Mouse (Mus musculus) embryonic stem cell, embryonic (primary cell): ENCODE measurements around the gene Capn15.

Source experiments
- CTCF ChIA-PET, 4 experiments: fragments of 300-600 bp in 2 of 4; fragments of 350-600 bp in 2 of 4; sonication (Branson Sonifier 250); formaldehyde crosslinking; loops; one replicate each; lab custom pipeline; 2022; ENCODE audit warnings: inconsistent platforms in 2 of 4; lab: Charles Lee
- POLR2A ChIA-PET, 4 experiments: fragments of 300-600 bp in 2 of 4; fragments of 350-600 bp in 2 of 4; sonication (Branson Sonifier 250); formaldehyde crosslinking; loops; one replicate each; lab custom pipeline; 2022; ENCODE audit warnings: antibody characterized with exemption in 4 of 4, inconsistent platforms in 1 of 4; lab: Charles Lee

Capn15 gene

DNA sequence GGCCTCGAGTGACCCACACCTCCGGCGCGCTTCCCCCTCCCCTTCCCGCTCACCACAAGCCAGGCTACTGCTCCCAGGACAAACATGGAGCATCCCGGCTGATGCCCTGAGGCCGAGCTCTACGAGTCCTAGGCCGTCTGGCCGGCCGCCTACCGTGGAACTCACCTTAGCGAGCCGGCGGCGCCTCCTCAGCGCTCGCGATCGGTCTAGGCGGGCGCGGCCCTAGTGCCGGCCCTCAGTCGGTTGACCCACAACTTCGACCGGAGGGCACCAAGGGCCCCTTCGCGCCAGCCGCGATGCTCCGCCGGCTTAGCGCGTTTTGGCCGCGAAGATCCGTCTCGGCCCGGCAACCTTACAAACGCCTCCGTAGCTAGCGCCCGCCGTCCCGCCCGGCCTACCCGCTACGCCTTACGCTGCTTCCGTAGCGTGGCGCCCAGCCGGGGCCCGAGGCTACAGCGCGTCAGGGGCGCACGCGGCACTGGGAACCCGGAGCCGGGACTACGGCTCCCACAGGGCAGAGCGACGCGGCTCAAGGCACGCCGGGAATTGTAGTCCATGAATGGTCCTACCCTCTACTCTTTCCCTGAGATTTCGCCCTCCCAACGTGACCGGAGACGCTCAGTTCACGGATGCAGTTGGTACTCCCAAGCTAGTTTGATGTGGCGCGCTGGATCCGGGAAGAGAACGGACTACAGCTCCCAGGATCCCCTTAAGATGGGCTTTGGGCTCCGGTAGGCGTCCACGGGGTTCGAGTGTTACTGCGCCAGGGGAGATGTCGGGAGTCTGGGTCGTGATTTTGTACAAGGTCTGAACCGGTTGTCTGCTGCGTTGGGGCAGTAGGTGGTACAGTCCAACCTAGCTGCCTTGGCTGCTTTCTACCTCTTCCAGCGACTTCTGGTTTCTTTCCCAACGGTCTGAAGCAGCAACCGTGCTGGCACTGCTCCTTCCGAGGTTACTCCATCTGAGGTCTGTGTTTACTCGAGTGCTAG, at the start of gene Capn15:
Capn15 (minus strand) TSS at position 491 of the 989 bp plus-strand sequence.
- ChIA-PET CTCF (interaction anchor here (0.6 to 2.6 kb wide), 18 partner anchors 24 to 697 kb away, joined by 3 to 16 read pairs (median 4); partner anchors contain the start of gene Rab11fip3 (in 1 of the 4)), POLR2A (interaction anchor here in 3 of 4 experiments (0.6 to 3.6 kb wide), 47 partner anchors 9 to 415 kb away, joined by 3 to 23 read pairs (median 4); partner anchors contain the start of genes Mettl26 (in 2 of the 3), Jmjd8 (in 1 of the 3), Mcrip2 (in 1 of the 3) and Nhlrc4 (in 1 of the 3))

DNA sequence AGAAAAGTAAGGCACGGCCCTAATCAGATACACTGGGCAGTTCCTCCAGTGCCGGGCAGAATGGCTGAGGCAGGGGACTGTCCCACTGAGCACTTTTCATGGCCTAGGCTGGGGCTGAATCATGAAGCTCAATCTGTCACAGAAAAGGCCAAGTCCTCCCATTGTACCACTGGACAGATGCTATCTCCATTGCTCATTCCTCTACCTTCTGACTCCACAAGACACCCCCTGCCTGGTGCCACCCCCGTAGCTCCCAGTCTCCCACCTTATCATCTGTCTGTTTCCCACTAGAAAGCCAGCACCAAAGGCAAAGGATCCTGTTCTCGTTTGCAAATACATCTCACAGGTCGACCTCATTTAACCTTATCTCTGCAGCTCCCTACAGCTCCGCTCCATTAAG, 46.4 kb upstream of the Capn15 start:
- POLR2A ChIA-PET: interaction anchor here in 2 of 4 experiments (0.7 to 1.6 kb wide), 6 partner anchors 9 to 164 kb away, joined by 3 to 8 read pairs (median 3); partner anchors contain the start of gene Rab11fip3 (in 1 of the 2)
- CTCF ChIA-PET: interaction anchor here (0.5 to 1.6 kb wide), 11 partner anchors 9 to 199 kb away, joined by 4 to 8 read pairs (median 4); no protein-coding TSS in a partner anchor

DNA sequence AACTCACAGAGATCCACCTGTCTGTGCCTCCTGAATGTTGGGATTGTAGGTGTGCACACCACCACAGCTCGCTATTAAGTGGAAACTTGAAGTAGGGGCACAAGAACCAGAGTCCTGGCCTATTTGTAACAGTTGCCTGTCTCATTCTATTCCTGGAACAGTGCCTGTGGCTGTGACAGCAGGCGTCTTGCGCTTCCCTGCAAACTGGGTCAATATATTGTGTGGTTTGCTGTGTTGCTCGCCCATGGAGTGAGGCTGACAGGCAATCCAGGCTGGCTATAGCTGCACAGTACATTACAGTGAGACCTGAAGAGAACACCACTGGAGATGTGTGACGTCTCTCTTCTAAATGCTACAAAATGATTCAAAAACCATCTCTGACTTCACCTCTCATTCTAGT, 46.0 kb upstream of the Capn15 start:
- POLR2A ChIA-PET: interaction anchor here in 3 of 4 experiments (0.6 to 1.6 kb wide), 6 partner anchors 9 to 45 kb away, joined by 3 to 8 read pairs (median 4); partner anchors contain the start of gene Rab11fip3 (in 1 of the 3)
- CTCF ChIA-PET: interaction anchor here (0.5 to 1.6 kb wide), 10 partner anchors 10 to 200 kb away, joined by 3 to 8 read pairs (median 4); no protein-coding TSS in a partner anchor

DNA sequence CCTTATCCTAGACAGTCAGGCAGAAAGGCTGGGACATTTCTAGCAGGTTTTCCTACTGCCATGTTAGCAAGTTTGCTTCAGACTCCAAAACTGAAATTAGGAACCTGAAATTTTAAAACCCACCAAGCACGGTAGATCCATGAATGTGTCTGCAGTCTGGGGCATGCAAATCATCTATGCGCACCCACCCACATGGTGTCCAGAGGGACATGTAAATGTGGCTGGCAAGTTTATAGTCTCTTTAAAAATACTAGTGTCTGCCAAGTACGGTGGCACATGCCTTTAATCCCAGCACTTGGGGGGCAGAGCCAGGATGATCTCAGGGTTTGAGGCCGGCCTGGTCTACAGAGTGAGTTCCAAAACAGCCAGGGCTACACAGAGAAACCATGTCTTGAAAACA, 42.7 kb upstream of the Capn15 start:
- ChIA-PET CTCF (interaction anchor here in 1 of 4 experiments (1.0 to 2.4 kb wide), 4 partner anchors 13 to 77 kb away, joined by 4 to 22 read pairs (median 6); no protein-coding TSS in a partner anchor), POLR2A (interaction anchor here in 3 of 4 experiments (0.7 to 1.6 kb wide), 5 partner anchors 8 to 192 kb away, joined by 3 to 4 read pairs (median 3); partner anchors contain the start of gene Decr2 (in 1 of the 3))

DNA sequence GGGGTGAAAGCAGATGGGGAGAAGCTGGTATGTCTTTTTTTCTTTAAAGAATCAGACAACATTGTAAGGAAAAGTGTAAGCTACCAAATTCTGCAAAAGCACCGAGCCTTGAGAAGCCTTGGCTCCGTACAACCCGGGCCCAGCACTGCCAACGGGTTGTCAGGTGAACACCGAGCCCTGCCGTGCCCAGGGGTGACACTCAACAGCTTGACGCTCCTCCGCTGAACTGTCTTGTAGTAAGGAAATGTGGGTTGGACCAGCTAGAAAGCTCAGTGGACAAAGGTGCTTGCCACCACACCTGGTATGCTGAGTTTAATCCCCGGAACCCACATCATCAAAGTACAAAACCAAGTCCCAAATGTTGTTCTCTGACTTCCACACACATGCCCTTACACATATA, 39.1 kb upstream of the Capn15 start:
- POLR2A ChIA-PET: interaction anchor here in 3 of 4 experiments (0.5 to 2.2 kb wide), 4 partner anchors 12 to 456 kb away, joined by 3 to 6 read pairs (median 4); no protein-coding TSS in a partner anchor
- CTCF ChIA-PET: interaction anchor here in 3 of 4 experiments (0.5 to 1.7 kb wide), 4 partner anchors 13 to 374 kb away, joined by 3 to 10 read pairs (median 6); no protein-coding TSS in a partner anchor

DNA sequence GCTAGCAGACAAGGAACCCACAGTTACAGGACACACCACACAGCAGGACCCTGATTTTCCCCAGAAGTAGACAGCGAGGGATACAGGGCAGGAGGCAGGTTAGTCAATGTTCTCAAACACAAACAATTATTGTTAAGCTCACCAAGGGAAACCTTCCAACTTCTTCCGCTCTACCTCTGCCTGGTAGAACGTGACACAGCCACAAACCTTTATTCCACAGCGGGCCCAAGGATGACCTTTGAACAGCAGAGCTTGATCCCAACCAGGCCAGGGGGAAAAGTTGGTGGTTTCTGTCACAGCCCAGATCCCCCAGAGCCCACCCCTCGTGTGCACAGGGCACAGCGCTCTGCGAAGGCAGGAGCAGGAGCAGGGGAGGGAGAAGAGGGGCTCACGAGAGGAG, 38.4 kb upstream of the Capn15 start:
- CTCF ChIA-PET: interaction anchor here in 3 of 4 experiments (0.9 to 1.7 kb wide), 4 partner anchors 12 to 17 kb away, joined by 3 to 7 read pairs (median 4); no protein-coding TSS in a partner anchor
- POLR2A ChIA-PET: interaction anchor here in 3 of 4 experiments (0.5 to 2.2 kb wide), 5 partner anchors 12 to 456 kb away, joined by 3 to 6 read pairs (median 3); no protein-coding TSS in a partner anchor

DNA sequence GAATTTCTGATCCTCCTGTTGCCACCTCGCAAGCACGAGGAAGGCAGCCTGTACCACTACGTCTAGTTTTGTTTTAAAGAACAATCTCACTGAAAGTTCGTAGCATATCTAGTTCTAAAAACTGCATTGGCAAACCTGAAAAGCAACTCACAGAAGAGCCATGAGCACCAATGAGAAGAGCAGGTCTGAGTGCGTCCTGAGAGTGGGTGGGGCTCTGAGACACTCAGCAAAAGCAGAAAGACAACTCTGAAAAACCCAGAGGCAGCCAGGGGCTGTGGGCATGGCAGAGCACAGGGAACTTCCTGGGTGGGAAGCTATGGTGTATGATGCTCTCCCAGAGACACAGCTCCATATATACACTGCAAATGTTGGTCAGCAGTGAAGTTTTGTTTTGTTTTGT, 37.6 kb upstream of the Capn15 start:
- POLR2A ChIA-PET: interaction anchor here in 2 of 4 experiments (0.5 to 2.2 kb wide), 3 partner anchors 11 to 102 kb away, joined by 3 to 6 read pairs (median 3); no protein-coding TSS in a partner anchor
- CTCF ChIA-PET: interaction anchor here in 1 of 4 experiments (1.1 kb wide), 1 partner anchor 18 kb away, joined by 3 read pairs; no protein-coding TSS in a partner anchor

DNA sequence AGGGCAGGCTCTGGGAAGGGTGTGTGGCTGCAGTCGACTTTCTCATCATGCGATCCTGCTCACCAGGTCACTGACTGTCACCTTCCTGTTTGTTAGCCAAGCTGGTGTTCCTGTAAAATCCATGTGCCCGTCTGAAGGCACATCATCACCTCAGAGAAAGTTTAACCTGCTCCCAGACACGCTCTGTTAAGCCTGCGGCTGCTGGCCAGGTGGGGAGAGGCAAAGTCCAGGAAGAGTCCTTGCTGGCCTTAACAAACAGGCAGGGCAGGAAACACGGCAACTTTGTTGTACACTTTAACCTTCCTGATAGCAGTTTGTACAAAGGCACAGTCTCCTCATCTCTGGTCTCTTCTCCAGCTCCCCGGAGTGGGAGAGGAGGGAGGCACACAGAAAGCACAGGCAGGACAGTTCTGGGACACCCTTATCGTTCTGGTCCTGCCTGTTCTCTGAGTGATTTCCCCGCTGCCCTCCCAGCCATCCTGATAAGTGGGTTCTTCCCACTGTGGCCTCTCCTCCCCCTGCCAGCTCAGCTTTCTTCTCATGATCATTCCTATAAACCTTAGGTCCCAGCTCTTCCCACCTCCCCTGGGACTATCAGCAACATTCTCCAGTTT, 36.2 kb upstream of the Capn15 start:
- POLR2A ChIA-PET: interaction anchor here in 3 of 4 experiments (0.6 to 3.1 kb wide), 4 partner anchors 11 to 212 kb away, joined by 3 to 16 read pairs (median 6); partner anchors contain the start of gene Rab11fip3 (in 1 of the 3)
- CTCF ChIA-PET: interaction anchor here in 3 of 4 experiments (0.6 to 2.3 kb wide), 7 partner anchors 10 to 1443 kb away, joined by 3 to 16 read pairs (median 7); no protein-coding TSS in a partner anchor

DNA sequence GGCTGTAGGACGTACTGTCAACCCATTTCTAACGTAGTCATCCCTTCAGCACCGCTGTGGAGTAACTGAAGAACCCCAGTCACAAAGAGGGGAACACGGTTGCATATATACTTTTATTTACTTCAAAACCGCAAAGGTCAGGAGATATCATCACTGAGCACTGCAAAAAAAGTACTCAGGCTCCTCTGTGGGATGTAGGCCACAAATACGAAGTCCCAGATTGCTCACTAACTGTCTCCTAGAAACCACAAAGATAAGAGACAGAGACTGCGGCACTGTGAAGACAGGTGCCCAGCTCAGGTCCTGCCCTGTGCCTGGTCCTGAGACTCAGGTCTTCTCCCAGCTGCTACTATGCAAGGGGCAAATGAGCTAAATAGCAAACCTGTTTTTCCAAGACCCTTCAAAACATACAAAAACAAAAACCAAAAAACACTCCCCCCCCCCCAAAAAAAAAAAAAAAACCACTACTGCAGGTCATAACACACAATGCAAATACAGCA, 35.3 kb upstream of the Capn15 start:
- POLR2A ChIA-PET: interaction anchor here in 3 of 4 experiments (0.6 to 3.1 kb wide), 4 partner anchors 11 to 211 kb away, joined by 3 to 16 read pairs (median 6); partner anchors contain the start of genes Rab11fip3 (in 1 of the 3) and Rhot2 (in 1 of the 3)

DNA sequence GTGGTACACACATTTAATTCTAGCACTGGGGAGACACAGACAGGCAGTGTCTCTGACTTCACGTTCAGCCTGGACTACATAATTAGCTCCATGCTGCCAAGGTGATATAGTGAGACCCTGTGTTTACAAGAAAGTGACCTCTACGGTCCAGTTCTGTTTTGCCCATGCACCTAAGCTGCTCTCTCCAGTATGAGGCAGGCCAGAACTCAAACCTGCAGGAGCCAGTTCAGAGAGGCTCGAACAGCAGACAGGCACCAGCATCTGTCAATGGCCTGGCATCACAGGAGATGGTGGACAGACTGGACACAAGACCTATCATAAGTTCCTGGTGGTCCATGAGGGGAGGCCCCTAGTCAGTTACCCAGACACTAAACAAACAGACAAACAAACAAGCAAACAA, 32.8 kb upstream of the Capn15 start:
- ChIA-PET CTCF (interaction anchor here in 3 of 4 experiments (1.0 to 1.3 kb wide), 5 partner anchors 9 to 23 kb away, joined by 3 to 7 read pairs (median 5); no protein-coding TSS in a partner anchor), POLR2A (interaction anchor here in 1 of 4 experiments (0.5 to 1.4 kb wide), 3 partner anchors 9 to 151 kb away, joined by 3 to 4 read pairs (median 4); no protein-coding TSS in a partner anchor)

More for the DNA sequence above, 35.3 kb upstream of the Capn15 start:
- CTCF ChIA-PET: interaction anchor here (0.6 to 2.3 kb wide), 12 partner anchors 9 to 1442 kb away, joined by 3 to 19 read pairs (median 7); no protein-coding TSS in a partner anchor

DNA sequence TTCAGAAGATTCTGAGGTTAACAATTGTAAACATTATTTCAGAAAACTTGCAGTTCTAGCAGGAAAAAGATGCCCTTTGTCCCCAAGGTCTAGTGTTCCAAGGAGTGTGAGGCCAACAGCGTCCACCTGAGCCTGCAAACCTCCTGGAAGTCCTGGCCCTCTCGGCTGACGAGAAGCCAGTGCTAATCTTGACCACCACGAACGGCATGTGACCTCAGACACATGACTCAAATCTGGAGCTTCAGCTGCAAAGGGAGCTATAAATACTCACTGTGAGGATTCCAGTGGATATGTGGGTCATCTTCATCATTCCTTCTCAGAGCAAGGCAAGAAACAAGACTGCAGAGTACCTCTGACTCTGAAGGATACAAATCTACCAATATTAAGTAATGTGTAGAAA, 32.4 kb upstream of the Capn15 start:
- POLR2A ChIA-PET: interaction anchor here in 1 of 4 experiments (0.9 to 1.4 kb wide), 2 partner anchors 9 to 10 kb away, joined by 4 read pairs; no protein-coding TSS in a partner anchor
- CTCF ChIA-PET: interaction anchor here in 2 of 4 experiments (1.0 to 1.3 kb wide), 3 partner anchors 9 to 23 kb away, joined by 3 to 5 read pairs (median 4); no protein-coding TSS in a partner anchor

DNA sequence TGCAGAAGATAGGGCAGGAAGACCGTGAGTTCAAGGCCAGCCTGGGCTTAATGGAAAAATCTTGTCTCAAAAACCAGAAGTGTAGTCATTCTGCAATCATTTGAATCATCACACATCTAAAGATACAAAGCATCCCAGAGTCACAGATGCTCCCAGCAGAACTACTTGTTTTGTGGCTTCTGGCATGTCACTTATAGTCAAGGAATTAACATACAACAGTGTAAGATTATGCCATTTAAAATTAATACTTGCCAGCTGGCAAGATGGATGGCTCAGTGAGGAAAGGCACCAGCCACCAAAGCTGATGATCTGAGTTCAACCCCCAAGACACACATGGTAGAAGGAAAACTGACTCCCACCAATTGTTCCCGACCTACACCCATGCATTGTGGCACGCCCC, 31.4 kb upstream of the Capn15 start:
- ChIA-PET CTCF (no interaction called here), POLR2A (no interaction called here)

DNA sequence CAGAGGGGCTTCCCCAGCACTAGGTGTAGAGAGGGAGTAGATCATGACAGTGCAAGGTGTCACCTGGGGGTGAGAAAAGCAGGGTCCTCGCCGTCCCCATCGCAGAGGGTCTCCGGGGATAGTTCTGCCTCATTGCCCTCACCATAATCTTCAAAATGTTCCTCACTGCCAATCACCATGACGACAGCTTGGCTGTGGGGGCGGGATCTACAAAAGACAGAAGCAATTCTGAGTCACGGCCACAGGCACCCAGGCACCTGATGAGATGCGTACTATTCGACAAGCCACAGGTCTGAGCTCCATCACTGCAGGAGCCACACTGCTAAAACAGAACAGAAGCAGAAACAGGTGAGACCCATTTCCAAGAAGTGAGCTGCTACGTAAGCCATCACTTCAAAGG, 28.1 kb upstream of the Capn15 start:
- POLR2A ChIA-PET: interaction anchor here in 2 of 4 experiments (0.7 to 2.4 kb wide), 3 partner anchors 12 to 28 kb away, joined by 3 to 7 read pairs (median 4); partner anchors contain the start of gene Capn15 (in 1 of the 2)
- CTCF ChIA-PET: interaction anchor here in 3 of 4 experiments (0.6 to 2.7 kb wide), 10 partner anchors 21 to 362 kb away, joined by 3 to 20 read pairs (median 4); partner anchors contain the start of genes Capn15 (in 1 of the 3) and Nme4 (in 1 of the 3)

DNA sequence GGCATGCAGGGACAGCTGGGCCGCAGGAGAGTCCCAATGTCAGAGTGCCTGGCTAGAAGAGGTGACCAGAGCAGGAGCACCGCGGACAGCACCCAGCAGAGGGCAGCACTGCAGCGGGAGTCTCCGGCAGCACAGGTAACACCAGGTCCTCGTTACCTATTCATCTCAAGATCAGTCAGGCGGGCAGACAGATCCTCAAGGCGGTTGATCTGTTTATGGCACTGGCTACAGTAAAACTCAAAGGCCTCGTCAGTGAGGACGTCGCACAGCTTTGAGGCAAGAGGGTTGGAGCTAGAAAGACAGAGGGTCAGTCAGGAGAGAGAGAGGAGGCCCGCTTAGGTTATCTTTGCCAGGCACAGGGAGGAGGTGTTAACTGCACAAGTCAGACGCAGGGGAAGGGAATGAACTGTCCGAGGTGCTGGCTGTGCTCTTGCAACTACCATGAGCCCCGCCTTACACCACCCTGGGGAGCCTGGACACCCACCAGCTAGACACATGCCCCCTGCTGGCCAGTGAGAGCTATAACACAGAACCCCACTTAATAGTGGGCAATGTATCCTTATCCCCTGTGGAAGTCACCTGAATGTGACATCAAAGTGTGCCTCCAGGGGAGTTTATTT, 26.4 kb upstream of the Capn15 start:
- CTCF ChIA-PET: interaction anchor here (0.5 to 2.7 kb wide), 79 partner anchors 9 to 772 kb away, joined by 3 to 20 read pairs (median 4); partner anchors contain the start of genes Capn15 (in 4 of the 4), Decr2 (in 2 of the 4), Tmem8 (in 2 of the 4) and Arhgdig (in 1 of the 4)
- POLR2A ChIA-PET: interaction anchor here in 3 of 4 experiments (0.7 to 2.4 kb wide), 15 partner anchors 11 to 232 kb away, joined by 3 to 7 read pairs (median 4); partner anchors contain the start of genes Capn15 (in 2 of the 3), Decr2 (in 1 of the 3), Fam234a (in 1 of the 3) and Nme4 (in 1 of the 3)

DNA sequence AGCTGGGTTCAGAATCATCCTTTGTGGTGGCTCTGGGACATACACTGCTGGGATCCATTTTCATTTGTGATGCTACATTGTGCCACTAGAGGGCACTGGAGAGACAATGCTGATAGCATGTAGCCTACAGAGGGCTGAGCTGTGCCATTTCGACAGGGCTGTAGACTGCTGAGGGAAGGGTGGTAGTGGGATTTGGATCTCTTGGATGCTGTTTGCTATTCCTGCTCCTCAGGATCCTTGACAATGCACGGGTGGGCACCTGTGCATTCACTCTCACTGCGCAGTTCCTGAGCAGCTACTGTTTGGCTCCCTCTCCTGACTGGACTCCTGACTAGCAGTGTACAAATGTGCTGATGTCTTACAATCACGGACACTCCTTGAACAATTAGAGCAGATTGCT, 23.9 kb upstream of the Capn15 start:
- POLR2A ChIA-PET: interaction anchor here in 2 of 4 experiments (0.6 to 2.6 kb wide), 17 partner anchors 9 to 234 kb away, joined by 3 to 10 read pairs (median 4); partner anchors contain the start of genes Capn15 (in 1 of the 2), Decr2 (in 1 of the 2), Fam234a (in 1 of the 2) and Rab11fip3 (in 1 of the 2)
- CTCF ChIA-PET: interaction anchor here (0.5 to 3.0 kb wide), 83 partner anchors 9 to 358 kb away, joined by 3 to 18 read pairs (median 4); partner anchors contain the start of genes Capn15 (in 3 of the 4), Decr2 (in 3 of the 4), Rab11fip3 (in 2 of the 4) and Chtf18 (in 1 of the 4)
